Mouse (Mus musculus): ENCODE measurements around the gene D230025D16Rik.
"Not testable (repeated sequence)": the region's sequence is repeated elsewhere in the genome, so short reads cannot be mapped to it uniquely, and the experiment has no call there.

Gene D230025D16Rik

GRCm38 (mm10) chr8:105269461-105269947 is 44.6 kb downstream of the D230025D16Rik start, which contains the start of gene Hsf4:
Hsf4 (plus strand) TSS chr8:105269801.
- peak; percentile 65 for DNase-seq

- no peak for DNase-seq
Measured at GRCm38 (mm10) chr8:105270101-105270915, 45.4 kb downstream of the D230025D16Rik start.

- peak; percentile 20 for DNase-seq
Measured at GRCm38 (mm10) chr8:105270916-105271186, 45.9 kb downstream of the D230025D16Rik start.

- DNase-seq: no peak
Measured at GRCm38 (mm10) chr8:105275387-105275786, 50.4 kb downstream of the D230025D16Rik start.

GRCm38 (mm10) chr8:105275840-105276239 is 50.9 kb downstream of the D230025D16Rik start, which contains the start of gene Nol3:
Nol3 (plus strand) TSS chr8:105276140.
- DNase-seq: no peak

- no peak for DNase-seq
Measured at GRCm38 (mm10) chr8:105276292-105277120, 51.6 kb downstream of the D230025D16Rik start.

- peak; percentile 92 for DNase-seq
Measured at GRCm38 (mm10) chr8:105278911-105279334, 54.0 kb downstream of the D230025D16Rik start.

- DNase-seq: no peak
Measured at GRCm38 (mm10) chr8:105280567-105280966, 55.6 kb downstream of the D230025D16Rik start.

GRCm38 (mm10) chr8:105281821-105282220 is 56.9 kb downstream of the D230025D16Rik start:
- no peak for DNase-seq

GRCm38 (mm10) chr8:105282239-105282638 is 57.3 kb downstream of the D230025D16Rik start:
- no peak for DNase-seq

GRCm38 (mm10) chr8:105283074-105283473 is 58.1 kb downstream of the D230025D16Rik start:
- DNase-seq: peak; percentile 50

GRCm38 (mm10) chr8:105285514-105285913 is 60.6 kb downstream of the D230025D16Rik start:
- DNase-seq: no peak

- DNase-seq: no peak
Measured at GRCm38 (mm10) chr8:105286907-105287306, 62.0 kb downstream of the D230025D16Rik start.

GRCm38 (mm10) chr8:105288231-105288630 is 63.3 kb downstream of the D230025D16Rik start:
- DNase-seq: no peak

- peak; percentile 98 for DNase-seq
Measured at GRCm38 (mm10) chr8:105288958-105289732, 64.2 kb downstream of the D230025D16Rik start.

GRCm38 (mm10) chr8:105289805-105290460 is 65.0 kb downstream of the D230025D16Rik start, which contains the start of gene 4931428F04Rik:
4931428F04Rik (minus strand) TSS chr8:105289864.
- DNase-seq: peak; percentile 75

- DNase-seq: peak; percentile 90
Measured at GRCm38 (mm10) chr8:105290554-105291314, 65.8 kb downstream of the D230025D16Rik start.

GRCm38 (mm10) chr8:105291364-105291763 is 66.4 kb downstream of the D230025D16Rik start:
- DNase-seq: not testable (repeated sequence)

GRCm38 (mm10) chr8:105291802-105292201 is 66.9 kb downstream of the D230025D16Rik start:
- DNase-seq: not testable (repeated sequence)

- DNase-seq: no peak
Measured at GRCm38 (mm10) chr8:105292471-105292870, 67.5 kb downstream of the D230025D16Rik start.

- DNase-seq: peak; percentile 79
Measured at GRCm38 (mm10) chr8:105293405-105293804, 68.5 kb downstream of the D230025D16Rik start.

All from cerebellum, adult 8-10 months (tissue).